Mouse (Mus musculus): Measurements from ENCODE around the gene Sh2d6.

DNA sequence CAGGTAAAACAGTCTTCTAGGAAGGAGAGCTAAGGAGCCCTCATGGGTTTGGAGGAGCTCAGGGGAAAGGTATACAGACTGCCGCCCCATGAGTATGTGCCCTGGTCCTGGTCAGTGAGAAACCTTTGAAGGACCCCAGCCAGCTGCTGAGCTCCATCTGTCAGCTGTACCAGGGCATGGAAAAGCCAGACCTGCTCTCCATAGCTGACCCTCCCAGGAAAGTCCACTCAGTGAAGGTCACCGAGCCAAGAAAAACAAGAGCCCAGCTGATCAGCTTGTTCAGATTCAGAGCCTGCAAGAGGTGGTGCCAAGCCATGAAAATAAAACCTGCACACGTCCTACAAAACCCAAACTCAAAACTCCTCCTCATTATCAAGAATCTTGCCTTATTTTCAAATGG lies 32.7 kb downstream of the Sh2d6 start:
- TF ChIP-seq POLR2A (IDR thresholded peaks at IDR 0.05; ENCODE audit: low read depth, low read length) (no peak), CTCF (conservative IDR thresholded peaks at IDR 0.05; ENCODE audit: insufficient read depth, insufficient read length, low read depth, low read length) (no peak)

Data from kidney, adult 2 months (tissue).